Mouse (Mus musculus) limb, embryonic 13.5 days (tissue): ENCODE results near the gene Otor. TPM values are rescaled to one million over a fixed set of nuclear protein-coding genes. Genes with fewer than 3 reads are reported as not detected.
A peak's percentile ranks its signal among the peaks of the same experiment; 100 is the strongest.

Experiments used
- ATAC-seq: fragments of 200-750 bp; cut with Nextera tagmentation; 2 replicates; pipeline ENCODE4 v1.8.0; 2017; ENCODE audit warnings: low read depth, moderate number of reproducible peaks, moderate TSS enrichment; ENCODE audit not compliant: low FRiP score
- H3K27ac ChIP-seq: fragments of 300-500 bp; sonication (generic); 2 replicates; pipeline ENCODE4 v1.5.1; 2015; ENCODE audit warnings: inconsistent platforms, mild to moderate bottlenecking, moderate library complexity
- H3K27me3 ChIP-seq: fragments of 300-500 bp; sonication (generic); 2 replicates; pipeline ENCODE4 v1.6.1; 2015; ENCODE audit warnings: mild to moderate bottlenecking, inconsistent platforms
- H3K36me3 ChIP-seq: fragments of 300-500 bp; sonication (generic); 2 replicates; pipeline ENCODE4 v1.6.1; 2015; ENCODE audit warnings: inconsistent platforms, mild to moderate bottlenecking, moderate library complexity
- H3K4me1 ChIP-seq: fragments of 300-500 bp; sonication (generic); 2 replicates; pipeline ENCODE4 v1.6.1; 2015; ENCODE audit warnings: inconsistent platforms
- H3K4me2 ChIP-seq: fragments of 300-500 bp; sonication (generic); replicated peaks from 2 replicates; pipeline ENCODE4 v1.6.1; 2015; ENCODE audit warnings: inconsistent platforms, mild to moderate bottlenecking, moderate library complexity
- H3K4me3 ChIP-seq: fragments of 300-500 bp; sonication (generic); 2 replicates; pipeline ENCODE4 v1.5.1; 2015; ENCODE audit warnings: moderate library complexity, mild to moderate bottlenecking, inconsistent platforms
- H3K9ac ChIP-seq: fragments of 300-500 bp; sonication (generic); 2 replicates; pipeline ENCODE4 v1.6.1; 2015; ENCODE audit warnings: mild to moderate bottlenecking, inconsistent platforms
- H3K9me3 ChIP-seq: fragments of 300-500 bp; sonication (generic); 2 replicates; pipeline ENCODE4 v1.6.1; 2016; ENCODE audit warnings: inconsistent platforms
- WGBS: fragments of 180-500 bp; shearing (Covaris S2); methylation state at CpG from one replicate; pipeline ENCODE4 v1.1.7; 2015; 5-methylcytosine and 5-hydroxymethylcytosine counted together
- polyA plus RNA-seq: library from polyadenylated mRNA; unstranded; fragments of >200 nt; fragmentation: Nextera tagmentation; extraction: Ambion mirVana; gene quantifications from 2 replicates; pipeline ENCODE4 v1.2.1, GENCODE M21; 2015

Gene Otor
- 15.4 and 15.7 TPM in 2 replicates for polyA plus RNA-seq

- H3K4me3 ChIP-seq = no peak within 1 kb of the TSS
- no peaks in the 10 kb centered on the region for H3K27me3 ChIP-seq
- no peak within 1 kb of the TSS for H3K9ac ChIP-seq
- peaks cover 20% of the 10 kb centered on the region for H3K4me1 ChIP-seq
- peak; percentile 82 for ATAC-seq
- H3K9me3 ChIP-seq = no peaks in the 10 kb centered on the region
- peak within 1 kb of the TSS; percentile 44 for H3K4me2 ChIP-seq
- H3K36me3 ChIP-seq = no peaks in the 10 kb centered on the region
- peak within 1 kb of the TSS; percentile 48 for H3K27ac ChIP-seq
- 56% methylated on average over 8 of the region's 8 CpGs for WGBS
Measured at GRCm38 (mm10) chr2:143078198-143078851, at the start of gene Otor. TSS of gene Otor (plus strand) at chr2:143078473.

DNA sequence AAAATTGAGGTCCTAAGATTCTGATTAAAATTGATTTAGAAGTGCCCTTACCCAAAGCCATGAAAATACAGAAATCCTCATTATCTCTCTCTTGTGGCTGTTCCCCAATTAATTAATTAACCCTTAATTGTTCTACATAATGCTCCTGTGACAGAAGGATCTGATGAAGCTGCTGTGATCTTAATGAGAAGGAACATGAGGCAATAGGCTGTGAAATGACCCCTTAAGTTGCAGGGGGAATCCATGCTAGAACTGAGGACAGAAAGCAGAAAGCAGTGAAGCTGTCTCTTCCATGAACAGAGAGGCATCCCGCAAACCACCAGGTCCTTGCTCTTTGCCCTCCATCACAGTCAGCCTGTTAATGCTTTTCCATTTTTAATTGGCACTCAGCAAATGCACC lies 47.0 kb upstream of the Otor start:
- H3K9me3 ChIP-seq = no peaks in the 10 kb centered on the region
- no peak for ATAC-seq
- H3K36me3 ChIP-seq = no peaks in the 10 kb centered on the region
- H3K27me3 ChIP-seq = no peaks in the 10 kb centered on the region
- no peak overlapping the region for H3K4me3 ChIP-seq
- no peak overlapping the region for H3K27ac ChIP-seq
- no peak overlapping the region for H3K9ac ChIP-seq
- H3K4me1 ChIP-seq = peaks cover 10% of the 10 kb centered on the region
- no peak overlapping the region for H3K4me2 ChIP-seq
- WGBS = 77% methylated on average over 1 of the region's 1 CpGs

DNA sequence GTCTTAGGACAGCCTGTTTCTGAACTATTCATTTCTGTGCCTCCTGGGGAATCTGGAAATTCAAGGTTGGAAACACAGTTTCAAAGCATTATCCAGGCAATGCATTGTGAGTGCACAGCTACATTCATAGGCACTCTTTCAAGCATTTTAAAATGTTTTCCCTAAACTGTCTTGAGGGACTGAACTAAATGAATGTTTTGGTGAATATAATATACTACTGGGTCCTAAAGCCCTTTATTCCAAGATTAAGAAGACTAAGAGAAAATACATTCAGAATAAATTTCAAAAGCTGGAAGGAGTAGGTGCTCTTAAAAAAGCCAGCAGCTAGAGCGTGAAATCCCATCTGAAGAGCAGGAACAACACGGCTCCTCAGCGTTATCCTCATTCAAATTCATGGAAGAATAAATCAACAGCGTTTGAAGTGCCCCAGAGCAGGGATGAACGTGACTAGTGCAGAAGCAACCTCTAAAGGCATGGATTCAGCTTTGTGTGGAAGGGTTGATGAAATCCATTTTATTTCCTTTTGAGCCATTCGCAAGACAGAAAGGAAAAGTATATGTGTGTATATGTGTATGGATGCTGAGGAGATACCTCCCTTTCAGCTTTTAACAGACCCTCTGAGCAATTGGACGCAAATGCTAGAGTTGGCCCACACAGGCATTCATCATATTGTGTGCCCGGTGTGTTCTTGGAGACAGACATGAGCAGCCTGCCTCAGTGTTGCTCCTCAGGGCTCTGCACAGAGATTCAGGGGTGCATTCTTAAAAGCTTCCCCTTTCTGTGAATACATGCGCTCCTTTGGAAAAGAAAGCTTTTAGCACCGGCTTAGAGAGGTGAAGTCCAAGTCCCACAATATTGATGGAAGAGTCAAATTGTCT lies 45.7 kb upstream of the Otor start:
- H3K27me3 ChIP-seq = no peaks in the 10 kb centered on the region
- H3K36me3 ChIP-seq = no peaks in the 10 kb centered on the region
- no peak overlapping the region for H3K9ac ChIP-seq
- no peak overlapping the region for H3K4me3 ChIP-seq
- H3K9me3 ChIP-seq = no peaks in the 10 kb centered on the region
- 81% methylated on average over 10 of the region's 10 CpGs for WGBS
- no peak overlapping the region for H3K27ac ChIP-seq
- ATAC-seq = no peak
- H3K4me1 ChIP-seq = peaks cover 10% of the 10 kb centered on the region
- no peak overlapping the region for H3K4me2 ChIP-seq

DNA sequence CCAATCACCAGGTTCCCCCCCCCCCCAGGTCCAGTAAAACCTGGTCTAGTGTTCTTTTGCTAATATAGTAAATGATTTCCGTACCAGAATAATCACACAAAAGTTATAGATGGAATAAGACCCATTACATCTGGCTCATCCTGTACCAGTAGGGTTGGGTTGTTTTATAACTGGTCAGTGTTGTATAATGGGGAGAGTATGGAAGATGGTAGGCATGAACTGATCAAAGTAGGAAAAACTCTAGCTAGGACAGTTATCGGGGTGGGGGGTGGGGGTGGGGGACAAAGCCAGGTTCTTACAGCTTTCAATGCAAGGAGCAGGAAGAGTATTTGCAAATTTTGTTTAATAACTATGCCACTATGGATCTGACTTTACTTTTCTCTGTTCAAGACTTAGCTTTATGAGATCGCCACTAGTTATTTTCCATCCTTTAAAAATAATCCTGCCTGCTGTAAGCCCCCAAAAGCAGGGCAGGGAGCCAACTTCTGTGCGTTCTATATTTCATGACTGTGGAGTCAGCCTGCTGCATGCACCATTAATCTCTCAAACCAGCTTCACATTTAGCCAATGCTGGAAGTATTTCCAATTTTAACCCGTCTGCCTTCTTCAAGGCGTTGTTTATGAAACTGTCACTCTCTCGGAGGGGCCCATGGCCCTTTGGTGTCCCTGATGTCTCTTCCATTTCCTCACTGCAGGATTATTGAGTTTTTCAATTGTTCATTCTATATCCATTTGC lies 43.8 kb upstream of the Otor start:
- 50% methylated on average over 7 of the region's 7 CpGs for WGBS
- Histone ChIP-seq H3K9ac (no peak overlapping the region), H3K4me1 (peaks cover 10% of the 10 kb centered on the region), H3K27me3 (no peaks in the 10 kb centered on the region), H3K4me3 (no peak overlapping the region), H3K27ac (no peak overlapping the region), H3K4me2 (0 out of 2 replicates have a peak overlapping the region, but pooled peaks have one; percentile 5), H3K9me3 (no peaks in the 10 kb centered on the region), H3K36me3 (no peaks in the 10 kb centered on the region)
- ATAC-seq = peak; percentile 61; the same call in 1 of the 2 replicates

- Histone ChIP-seq H3K4me3 (no peak overlapping the region), H3K9me3 (no peaks in the 10 kb centered on the region), H3K27ac (no peak overlapping the region), H3K36me3 (no peaks in the 10 kb centered on the region), H3K27me3 (no peaks in the 10 kb centered on the region), H3K4me1 (peaks cover 10% of the 10 kb centered on the region), H3K9ac (no peak overlapping the region), H3K4me2 (0 out of 2 replicates have a peak overlapping the region, but pooled peaks have one; percentile 5)
- WGBS = 72% methylated on average over 10 of the region's 10 CpGs
- ATAC-seq = peak; percentile 24; the same call in 1 of the 2 replicates
Measured at GRCm38 (mm10) chr2:143035086-143035593, 43.1 kb upstream of the Otor start.

GRCm38 (mm10) chr2:143041596-143041995 lies 36.7 kb upstream of the Otor start:
- Histone ChIP-seq H3K4me3 (no peak overlapping the region), H3K27ac (no peak overlapping the region), H3K27me3 (no peaks in the 10 kb centered on the region), H3K9me3 (no peaks in the 10 kb centered on the region), H3K4me1 (no peaks in the 10 kb centered on the region), H3K4me2 (no peak overlapping the region), H3K9ac (no peak overlapping the region), H3K36me3 (no peaks in the 10 kb centered on the region)
- 90% methylated on average over 1 of the region's 1 CpGs for WGBS
- ATAC-seq = no peak

DNA sequence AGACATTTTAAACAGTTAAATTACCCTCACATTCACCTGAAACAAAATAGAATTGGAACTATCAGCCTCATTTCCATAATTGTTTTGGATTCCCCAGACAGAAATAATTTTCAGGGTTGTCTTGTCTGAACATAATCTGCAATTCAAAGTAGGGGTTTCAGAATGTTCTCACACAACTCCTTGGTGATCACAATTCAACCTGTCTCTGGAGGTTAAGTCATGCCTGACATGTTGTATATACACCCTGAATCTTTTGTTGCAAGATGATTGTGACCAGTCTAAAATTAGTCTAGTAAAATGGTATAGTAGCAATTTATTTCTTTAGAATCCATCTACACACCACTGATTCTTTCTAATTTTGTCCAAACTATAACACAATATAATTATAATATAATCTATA lies 23.0 kb upstream of the Otor start:
- H3K27me3 ChIP-seq = no peaks in the 10 kb centered on the region
- no peaks in the 10 kb centered on the region for H3K9me3 ChIP-seq
- no peak overlapping the region for H3K9ac ChIP-seq
- H3K4me2 ChIP-seq = no peak overlapping the region
- no peaks in the 10 kb centered on the region for H3K36me3 ChIP-seq
- H3K4me3 ChIP-seq = no peak overlapping the region
- no peaks in the 10 kb centered on the region for H3K4me1 ChIP-seq
- ATAC-seq = no peak
- no peak overlapping the region for H3K27ac ChIP-seq

DNA sequence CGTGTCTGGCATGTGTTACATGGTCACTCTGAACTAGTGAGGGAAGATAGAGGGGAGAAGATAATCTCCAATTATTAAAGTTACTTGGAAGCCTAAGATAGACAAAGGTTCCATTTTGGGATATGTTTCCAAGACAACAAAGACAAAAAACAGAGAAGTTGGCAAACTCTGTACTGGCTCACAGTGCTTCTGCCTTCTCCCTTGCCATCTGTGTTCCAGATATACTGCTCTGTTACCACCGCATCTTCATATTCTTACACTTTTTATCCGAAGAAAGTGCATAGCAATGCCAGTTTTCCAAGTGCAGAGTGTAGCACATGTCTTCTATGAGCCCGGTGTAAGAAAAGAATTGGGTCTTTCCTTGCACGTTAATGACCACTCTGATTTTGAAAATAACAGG lies 21.5 kb upstream of the Otor start:
- no peak for ATAC-seq
- no peaks in the 10 kb centered on the region for H3K36me3 ChIP-seq
- 82% methylated on average over 5 of the region's 5 CpGs for WGBS

GRCm38 (mm10) chr2:143062432-143062811 lies 15.9 kb upstream of the Otor start:
- WGBS = 45% methylated on average over 6 of the region's 6 CpGs
- Histone ChIP-seq H3K4me1 (peaks cover 4% of the 10 kb centered on the region), H3K9ac (no peak overlapping the region), H3K9me3 (no peaks in the 10 kb centered on the region), H3K27me3 (peaks cover 2% of the 10 kb centered on the region; the same call in 1 of the 2 replicates), H3K36me3 (peaks cover 23% of the 10 kb centered on the region), H3K27ac (no peak overlapping the region), H3K4me3 (peak overlapping the region; percentile 97), H3K4me2 (peak overlapping the region; percentile 82)
- peak; percentile 22; the same call in 1 of the 2 replicates for ATAC-seq

More for the DNA sequence above, 21.5 kb upstream of the Otor start:
- H3K27me3 ChIP-seq = peaks cover 2% of the 10 kb centered on the region; the same call in 1 of the 2 replicates
- H3K9ac ChIP-seq = no peak overlapping the region
- no peak overlapping the region for H3K4me2 ChIP-seq
- H3K27ac ChIP-seq = no peak overlapping the region
- H3K9me3 ChIP-seq = no peaks in the 10 kb centered on the region
- H3K4me3 ChIP-seq = no peak overlapping the region
- H3K4me1 ChIP-seq = no peaks in the 10 kb centered on the region

DNA sequence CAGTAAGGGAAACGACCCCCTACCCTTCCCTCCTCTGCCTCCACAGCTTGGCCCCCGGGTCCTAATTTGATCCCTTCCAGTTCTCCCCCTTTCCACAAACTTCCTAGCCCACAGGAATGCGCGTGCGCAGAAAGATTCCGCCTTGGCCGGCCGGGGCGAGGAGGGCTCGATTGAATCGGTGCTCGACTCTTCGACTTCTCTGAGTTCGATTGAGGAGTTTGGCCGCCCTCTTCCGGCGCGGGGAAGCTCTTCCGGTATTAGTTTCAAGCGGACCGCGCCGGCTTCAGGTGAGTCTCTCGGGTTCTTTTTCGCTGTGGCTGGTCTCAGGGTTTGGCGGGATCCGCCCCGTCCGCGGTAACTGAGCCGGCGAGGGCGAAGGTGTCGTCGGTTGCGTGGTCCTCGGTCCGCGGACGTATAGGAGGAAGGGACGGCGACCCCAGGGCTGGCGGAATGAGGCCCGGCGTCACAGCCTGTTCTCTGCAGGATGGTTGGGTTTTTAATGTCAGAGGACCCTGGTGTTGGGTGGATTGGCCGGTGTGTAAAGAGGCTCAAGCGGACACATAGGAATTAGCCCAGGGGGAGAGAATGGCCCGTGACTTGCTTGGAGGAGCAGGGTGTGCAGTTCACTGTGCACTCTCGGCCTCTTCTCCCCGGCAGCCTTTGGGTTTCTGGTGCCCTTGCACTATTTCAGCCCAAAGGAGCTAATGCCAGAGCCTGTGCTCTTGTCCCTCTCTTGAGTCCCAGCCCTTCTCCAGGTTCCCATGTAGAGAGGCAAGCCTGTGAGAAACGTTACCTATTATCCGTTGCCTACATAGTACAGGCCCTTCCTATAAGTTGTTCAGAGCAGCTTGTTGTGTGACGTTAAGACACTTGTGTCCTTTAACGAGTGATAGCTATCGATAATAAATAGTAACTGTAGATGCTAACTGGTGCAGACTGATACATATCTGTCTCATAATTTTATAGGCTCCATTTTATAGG lies 15.2 kb upstream of the Otor start, which contains the start of gene Snrpb2:
Gene Snrpb2 (plus strand): TSS at position 228 of the 981 bp plus-strand sequence.
- Histone ChIP-seq H3K27ac (0 out of 2 replicates have a peak within 1 kb of the TSS, but pooled peaks have one; percentile 33), H3K9ac (peak within 1 kb of the TSS; percentile 91), H3K4me1 (peaks cover 4% of the 10 kb centered on the region), H3K36me3 (peaks cover 24% of the 10 kb centered on the region), H3K27me3 (peaks cover 2% of the 10 kb centered on the region; the same call in 1 of the 2 replicates), H3K9me3 (no peaks in the 10 kb centered on the region), H3K4me3 (peak within 1 kb of the TSS; percentile 97), H3K4me2 (peak within 1 kb of the TSS; percentile 82)
- WGBS = 1% methylated on average over 55 of the region's 55 CpGs
- ATAC-seq = peak; percentile 92

DNA sequence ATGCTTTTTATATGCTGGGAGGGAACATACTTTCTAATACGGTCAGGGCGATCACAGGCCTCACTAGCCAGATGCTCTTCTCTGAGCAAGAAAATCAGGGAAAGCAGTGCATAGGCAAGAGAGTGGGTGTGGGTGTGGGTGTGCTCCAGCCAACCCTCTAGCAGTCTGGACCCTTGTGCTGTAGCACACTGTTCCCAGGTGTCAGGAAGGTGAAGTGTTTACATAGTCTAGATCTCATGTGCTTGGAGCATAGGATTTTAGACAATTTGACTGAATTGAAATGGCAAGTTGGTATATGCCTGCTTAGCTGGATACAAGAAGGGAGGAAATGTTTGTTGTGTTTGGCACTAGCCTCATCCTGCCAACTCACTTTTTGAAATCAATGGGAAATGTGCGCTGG lies 12.4 kb upstream of the Otor start:
- Histone ChIP-seq H3K36me3 (peaks cover 48% of the 10 kb centered on the region), H3K27ac (no peak overlapping the region), H3K27me3 (peaks cover 2% of the 10 kb centered on the region; the same call in 1 of the 2 replicates), H3K4me2 (no peak overlapping the region), H3K4me1 (peaks cover 4% of the 10 kb centered on the region), H3K9ac (no peak overlapping the region), H3K9me3 (no peaks in the 10 kb centered on the region), H3K4me3 (no peak overlapping the region)
- ATAC-seq = no peak
- 91% methylated on average over 3 of the region's 3 CpGs for WGBS
